Mouse (Mus musculus): Measurements from ENCODE around the gene Ccdc88c. TPM values are rescaled to one million over a fixed set of nuclear protein-coding genes. Genes with fewer than 3 reads are reported as not detected.

The Ccdc88c gene
- polyA plus RNA-seq, 1 experiment from 2014 or later: 13.3 TPM

DNA sequence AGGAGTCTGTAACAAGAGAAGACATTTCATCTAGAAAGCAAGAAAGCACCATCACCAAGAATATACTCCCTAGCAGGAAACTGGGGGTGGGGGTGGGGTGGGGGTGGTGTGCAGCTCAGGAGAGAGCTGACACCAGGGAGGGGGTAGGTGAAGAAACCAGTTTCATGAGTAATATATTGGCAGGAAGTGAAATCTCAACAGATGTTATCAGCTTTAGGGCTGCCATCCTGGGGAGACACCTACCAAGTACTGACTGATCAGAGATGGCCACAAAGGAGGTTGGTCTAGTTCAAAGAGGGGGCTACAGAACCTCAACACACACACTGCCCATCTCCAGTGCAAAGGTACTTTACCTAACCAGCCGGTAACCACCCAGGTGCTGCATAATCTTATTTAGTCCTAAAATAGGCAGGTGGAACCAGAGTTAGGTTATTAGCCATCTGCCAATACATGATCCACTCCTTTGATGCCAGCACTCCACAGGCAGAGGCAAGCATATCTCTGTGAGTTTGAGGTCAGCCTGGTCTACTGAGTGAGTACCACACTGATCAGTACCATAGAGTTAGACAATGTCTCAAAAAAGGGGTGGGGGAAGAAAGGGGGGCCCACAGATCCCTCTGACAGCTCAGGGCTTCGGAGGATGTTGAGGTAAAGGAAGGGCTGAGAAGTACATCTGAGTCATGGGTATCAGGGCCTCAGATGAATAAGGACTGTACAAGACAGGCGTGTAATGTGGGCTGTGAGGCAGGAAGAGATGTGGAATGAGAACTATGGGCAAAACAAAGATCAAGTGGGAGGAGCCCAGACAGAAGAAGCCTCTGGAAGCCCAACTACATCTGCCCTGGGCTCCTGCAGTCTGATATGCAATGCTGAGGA, 34.5 kb downstream of the Ccdc88c start:
- Histone ChIP-seq H3K27ac (no peak overlapping the region), H3K4me3 (replicated peaks; ENCODE audit: low read length) (no peak overlapping the region), H3K9ac (no peak overlapping the region), H3K27me3 (ENCODE audit: control insufficient read depth, insufficient read depth, low read length) (no peaks in the 10 kb centered on the region), H3K4me2 (replicated peaks) (no peak overlapping the region), H3K36me3 (replicated peaks; ENCODE audit: control insufficient read depth, insufficient read depth) (no peaks in the 10 kb centered on the region), H3K4me1 (replicated peaks; ENCODE audit: control insufficient read depth, insufficient read depth, low read length) (peaks cover 47% of the 10 kb centered on the region), H3K9me3 (ENCODE audit: control insufficient read depth, low read length) (no peaks in the 10 kb centered on the region)
- 77% methylated on average over 3 of the region's 3 CpGs for WGBS
- DNase-seq (ENCODE audit: low spot score): no peak
- ATAC-seq (ENCODE audit: low FRiP score): no peak

DNA sequence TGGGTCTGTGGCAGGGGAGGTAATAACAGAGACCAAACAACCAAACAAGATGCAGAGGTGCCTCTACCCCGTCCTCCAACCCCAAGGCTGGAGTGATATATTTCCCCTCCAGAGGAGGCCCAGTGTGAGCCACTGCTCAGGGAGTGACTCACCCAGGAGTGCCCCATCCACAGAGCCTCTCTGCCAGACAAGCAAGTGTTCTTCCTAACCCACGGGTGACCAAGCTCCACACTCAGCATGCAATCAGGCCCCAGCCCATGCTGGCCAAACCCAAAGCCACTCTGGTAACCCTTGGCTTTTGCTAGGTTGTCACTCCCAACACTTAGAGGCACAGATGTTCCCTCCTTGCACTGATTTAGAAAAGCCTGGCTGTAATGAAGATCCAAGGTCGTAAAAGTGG, 35.7 kb downstream of the Ccdc88c start:
- Histone ChIP-seq H3K4me3 (replicated peaks; ENCODE audit: low read length) (no peak overlapping the region), H3K36me3 (replicated peaks; ENCODE audit: control insufficient read depth, insufficient read depth) (no peaks in the 10 kb centered on the region), H3K4me1 (replicated peaks; ENCODE audit: control insufficient read depth, insufficient read depth, low read length) (peaks cover 54% of the 10 kb centered on the region), H3K27me3 (ENCODE audit: control insufficient read depth, insufficient read depth, low read length) (no peaks in the 10 kb centered on the region), H3K9ac (no peak overlapping the region), H3K4me2 (replicated peaks) (no peak overlapping the region), H3K9me3 (ENCODE audit: control insufficient read depth, low read length) (no peaks in the 10 kb centered on the region), H3K27ac (no peak overlapping the region)
- ATAC-seq (ENCODE audit: low FRiP score) (no peak), DNase-seq (ENCODE audit: low spot score) (no peak)
- 77% methylated on average over 3 of the region's 3 CpGs for WGBS

DNA sequence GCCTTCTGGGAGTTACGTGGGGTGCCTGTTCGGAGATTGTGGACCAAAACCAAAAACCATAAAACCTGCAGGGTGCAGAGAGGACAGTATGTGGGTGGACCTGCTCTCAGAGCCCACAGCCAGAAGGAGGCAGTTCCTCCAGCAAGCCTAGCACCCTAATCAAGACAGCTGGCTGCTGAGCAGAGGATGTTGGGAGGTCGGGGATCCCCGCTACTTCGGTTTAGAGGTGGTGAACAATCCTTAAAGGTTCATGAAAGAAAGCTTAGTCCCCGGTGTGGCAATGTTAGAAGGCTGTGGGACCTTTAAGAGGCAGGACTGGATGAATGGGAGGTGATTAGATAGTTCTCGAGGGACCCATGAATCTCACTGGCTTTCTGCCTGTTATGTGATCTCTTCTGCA, 36.4 kb downstream of the Ccdc88c start:
- Histone ChIP-seq H3K4me1 (replicated peaks; ENCODE audit: control insufficient read depth, insufficient read depth, low read length) (peaks cover 52% of the 10 kb centered on the region), H3K9ac (no peak overlapping the region), H3K9me3 (ENCODE audit: control insufficient read depth, low read length) (no peaks in the 10 kb centered on the region), H3K36me3 (replicated peaks; ENCODE audit: control insufficient read depth, insufficient read depth) (no peaks in the 10 kb centered on the region), H3K27me3 (ENCODE audit: control insufficient read depth, insufficient read depth, low read length) (no peaks in the 10 kb centered on the region), H3K27ac (no peak overlapping the region), H3K4me2 (replicated peaks) (no peak overlapping the region), H3K4me3 (replicated peaks; ENCODE audit: low read length) (no peak overlapping the region)
- DNase-seq (ENCODE audit: low spot score) (no peak), ATAC-seq (ENCODE audit: low FRiP score) (no peak)
- WGBS: 85% methylated on average over 7 of the region's 7 CpGs

DNA sequence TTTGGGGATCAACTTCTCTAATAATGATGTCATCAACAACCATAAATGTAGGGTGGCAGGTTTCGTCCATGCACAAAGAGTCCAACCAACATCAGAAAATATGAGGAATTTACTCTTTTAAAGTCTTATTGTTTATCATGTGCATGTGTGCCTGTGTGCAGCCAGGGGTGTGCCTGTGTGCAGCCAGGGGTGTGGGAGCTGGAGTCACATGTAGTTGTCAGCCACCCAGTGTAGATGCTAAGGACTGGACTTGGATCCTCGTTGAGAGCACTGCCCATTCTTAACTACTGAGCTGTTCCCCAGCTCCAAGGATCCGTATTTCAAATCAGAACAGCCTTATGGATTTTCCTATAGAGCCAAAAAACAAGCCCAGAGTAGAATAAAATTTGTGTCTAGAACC, 37.7 kb downstream of the Ccdc88c start:
- Histone ChIP-seq H3K9ac (no peak overlapping the region), H3K4me1 (replicated peaks; ENCODE audit: control insufficient read depth, insufficient read depth, low read length) (peaks cover 50% of the 10 kb centered on the region), H3K4me2 (replicated peaks) (no peak overlapping the region), H3K27me3 (ENCODE audit: control insufficient read depth, insufficient read depth, low read length) (no peaks in the 10 kb centered on the region), H3K4me3 (replicated peaks; ENCODE audit: low read length) (no peak overlapping the region), H3K9me3 (ENCODE audit: control insufficient read depth, low read length) (no peaks in the 10 kb centered on the region), H3K27ac (no peak overlapping the region), H3K36me3 (replicated peaks; ENCODE audit: control insufficient read depth, insufficient read depth) (no peaks in the 10 kb centered on the region)
- ATAC-seq (ENCODE audit: low FRiP score): no peak
- DNase-seq (ENCODE audit: low spot score): no peak
- 87% methylated on average over 3 of the region's 3 CpGs for WGBS

DNA sequence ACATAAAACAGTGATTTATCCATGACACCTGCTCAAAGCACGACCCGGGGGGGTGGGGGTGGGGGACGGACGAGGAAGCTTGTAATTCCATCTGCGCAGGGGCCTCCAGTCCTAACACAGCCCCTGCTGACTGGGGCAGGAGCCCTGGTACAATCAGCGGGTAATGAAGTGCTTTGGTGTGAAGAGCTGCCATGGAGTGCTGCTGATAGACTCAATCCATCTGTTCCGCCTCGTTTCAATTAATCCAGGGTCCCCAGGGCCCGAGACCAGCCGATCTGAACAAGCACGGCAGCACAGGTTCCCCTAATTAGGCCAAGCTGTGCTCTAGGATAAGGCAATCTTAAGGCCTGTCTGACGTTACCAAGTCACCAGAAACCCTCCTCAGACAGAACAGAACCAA, 38.6 kb downstream of the Ccdc88c start:
- DNase-seq (ENCODE audit: low spot score) (peak; percentile 69), ATAC-seq (ENCODE audit: low FRiP score) (peak; percentile 67)
- peak overlapping the region; percentile 20 for H3K27ac ChIP-seq
- H3K9me3 ChIP-seq (ENCODE audit: control insufficient read depth, low read length): no peaks in the 10 kb centered on the region
- 14% methylated on average over 12 of the region's 12 CpGs for WGBS
- no peak overlapping the region for H3K9ac ChIP-seq
- no peaks in the 10 kb centered on the region for H3K36me3 ChIP-seq (replicated peaks; ENCODE audit: control insufficient read depth, insufficient read depth)
- H3K27me3 ChIP-seq (ENCODE audit: control insufficient read depth, insufficient read depth, low read length): no peaks in the 10 kb centered on the region
- peaks cover 42% of the 10 kb centered on the region for H3K4me1 ChIP-seq (replicated peaks; ENCODE audit: control insufficient read depth, insufficient read depth, low read length)
- no peak overlapping the region for H3K4me3 ChIP-seq (replicated peaks; ENCODE audit: low read length)
- H3K4me2 ChIP-seq (replicated peaks): no peak overlapping the region

DNA sequence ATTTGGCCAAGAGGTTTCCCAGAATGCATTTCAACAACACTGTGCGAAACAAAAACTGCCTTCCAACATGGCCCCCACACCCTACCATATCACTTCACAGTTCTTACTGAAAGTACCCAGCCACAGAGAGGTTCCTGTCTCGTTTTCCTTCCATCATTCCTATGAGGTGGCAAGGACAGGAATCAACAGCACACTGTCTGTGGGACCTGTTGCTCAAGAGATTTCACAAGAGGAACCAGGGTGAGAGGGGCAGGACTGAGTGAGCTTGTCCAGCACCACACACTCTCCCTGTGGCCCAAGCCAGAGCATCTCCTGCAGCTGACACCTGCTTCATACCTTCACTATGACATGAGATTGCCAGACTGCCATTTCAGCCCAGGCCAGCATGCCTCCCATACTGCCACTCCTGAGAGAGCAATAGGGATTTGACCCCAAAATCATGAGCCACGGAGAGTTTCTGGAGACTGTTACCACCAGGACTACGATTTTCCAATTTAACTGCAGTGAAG, 39.0 kb downstream of the Ccdc88c start:
- Histone ChIP-seq H3K27ac (peak overlapping the region; percentile 20; the same call in 1 of the 2 replicates), H3K9me3 (ENCODE audit: control insufficient read depth, low read length) (no peaks in the 10 kb centered on the region), H3K27me3 (ENCODE audit: control insufficient read depth, insufficient read depth, low read length) (no peaks in the 10 kb centered on the region), H3K4me2 (replicated peaks) (no peak overlapping the region), H3K4me3 (replicated peaks; ENCODE audit: low read length) (no peak overlapping the region), H3K9ac (no peak overlapping the region), H3K4me1 (replicated peaks; ENCODE audit: control insufficient read depth, insufficient read depth, low read length) (peaks cover 42% of the 10 kb centered on the region), H3K36me3 (replicated peaks; ENCODE audit: control insufficient read depth, insufficient read depth) (no peaks in the 10 kb centered on the region)
- DNase-seq (ENCODE audit: low spot score): no peak
- 47% methylated on average over 4 of the region's 4 CpGs for WGBS
- no peak for ATAC-seq (ENCODE audit: low FRiP score)

DNA sequence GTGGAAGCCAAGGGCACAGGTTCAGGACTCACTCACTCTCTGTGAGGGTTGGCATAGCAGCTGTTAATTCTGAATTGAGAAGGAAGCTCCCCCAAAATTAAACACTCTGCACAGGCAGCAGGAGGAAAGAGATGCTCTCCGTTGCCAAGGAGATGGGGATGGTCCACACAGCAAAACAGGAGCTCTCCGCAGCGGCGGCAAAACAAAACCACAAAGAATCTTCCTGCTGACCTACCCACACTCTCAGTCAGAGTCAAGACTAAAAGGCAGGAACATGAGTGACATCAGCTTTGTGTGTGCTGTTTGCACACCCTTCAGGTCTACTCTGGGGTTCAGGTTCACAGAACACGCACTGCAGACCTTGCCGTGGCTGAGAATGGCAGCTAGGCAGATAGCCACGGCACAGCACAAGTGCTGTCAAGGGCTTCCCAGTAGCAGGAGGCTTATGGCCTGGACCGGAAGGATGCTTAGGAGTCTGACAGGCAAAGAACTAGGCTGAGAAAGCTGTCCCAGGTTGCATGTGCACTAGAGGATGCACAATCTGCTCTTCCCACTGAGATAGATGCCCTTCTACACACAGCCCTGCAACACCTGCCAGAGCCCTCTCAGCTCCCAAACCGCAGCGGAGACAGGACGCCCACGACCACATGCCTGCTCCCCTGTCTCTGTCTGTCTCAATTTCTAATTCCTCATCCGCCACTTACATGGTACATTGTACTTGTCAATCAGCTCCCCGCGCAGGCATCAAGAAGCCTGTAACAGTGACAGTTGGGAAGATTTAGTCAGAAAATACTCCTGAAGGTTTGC, 40.3 kb downstream of the Ccdc88c start:
- Histone ChIP-seq H3K4me2 (replicated peaks) (peak overlapping the region; percentile 0; the same call in 1 of the 2 replicates), H3K27me3 (ENCODE audit: control insufficient read depth, insufficient read depth, low read length) (no peaks in the 10 kb centered on the region), H3K9ac (peak overlapping the region; percentile 32; the same call in 1 of the 2 replicates), H3K4me1 (replicated peaks; ENCODE audit: control insufficient read depth, insufficient read depth, low read length) (peaks cover 45% of the 10 kb centered on the region), H3K4me3 (replicated peaks; ENCODE audit: low read length) (no peak overlapping the region), H3K27ac (peak overlapping the region; percentile 48; the same call in 1 of the 2 replicates), H3K9me3 (ENCODE audit: control insufficient read depth, low read length) (no peaks in the 10 kb centered on the region), H3K36me3 (replicated peaks; ENCODE audit: control insufficient read depth, insufficient read depth) (no peaks in the 10 kb centered on the region)
- WGBS: 37% methylated on average over 15 of the region's 15 CpGs
- DNase-seq (ENCODE audit: low spot score) (no peak), ATAC-seq (ENCODE audit: low FRiP score) (no peak)

DNA sequence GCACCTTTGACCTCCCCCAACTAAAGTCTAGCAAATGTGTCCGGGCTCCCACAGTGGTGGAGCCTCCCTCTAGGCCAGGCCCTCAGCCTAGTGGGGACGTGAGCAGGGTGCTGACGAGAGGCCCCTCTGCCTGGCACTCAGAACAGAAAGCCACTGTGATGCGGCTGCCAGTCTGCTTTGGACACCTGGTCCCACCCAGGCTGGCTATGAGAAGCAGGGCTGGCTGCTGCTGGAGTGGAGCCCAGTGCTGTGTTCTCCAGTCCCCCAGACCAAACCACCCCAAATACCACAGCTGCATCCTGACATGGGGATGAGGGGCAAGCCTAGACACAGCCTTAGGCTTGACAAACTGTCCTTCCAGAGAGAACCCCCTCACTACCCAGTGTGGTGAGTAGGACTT, 42.4 kb downstream of the Ccdc88c start:
- Histone ChIP-seq H3K27ac (no peak overlapping the region), H3K36me3 (replicated peaks; ENCODE audit: control insufficient read depth, insufficient read depth) (no peaks in the 10 kb centered on the region), H3K27me3 (ENCODE audit: control insufficient read depth, insufficient read depth, low read length) (no peaks in the 10 kb centered on the region), H3K4me1 (replicated peaks; ENCODE audit: control insufficient read depth, insufficient read depth, low read length) (peaks cover 55% of the 10 kb centered on the region), H3K9ac (no peak overlapping the region), H3K4me2 (replicated peaks) (no peak overlapping the region), H3K9me3 (ENCODE audit: control insufficient read depth, low read length) (no peaks in the 10 kb centered on the region), H3K4me3 (replicated peaks; ENCODE audit: low read length) (no peak overlapping the region)
- WGBS: 63% methylated on average over 4 of the region's 4 CpGs
- DNase-seq (ENCODE audit: low spot score) (no peak), ATAC-seq (ENCODE audit: low FRiP score) (peak; percentile 47; the same call in 1 of the 2 replicates)

DNA sequence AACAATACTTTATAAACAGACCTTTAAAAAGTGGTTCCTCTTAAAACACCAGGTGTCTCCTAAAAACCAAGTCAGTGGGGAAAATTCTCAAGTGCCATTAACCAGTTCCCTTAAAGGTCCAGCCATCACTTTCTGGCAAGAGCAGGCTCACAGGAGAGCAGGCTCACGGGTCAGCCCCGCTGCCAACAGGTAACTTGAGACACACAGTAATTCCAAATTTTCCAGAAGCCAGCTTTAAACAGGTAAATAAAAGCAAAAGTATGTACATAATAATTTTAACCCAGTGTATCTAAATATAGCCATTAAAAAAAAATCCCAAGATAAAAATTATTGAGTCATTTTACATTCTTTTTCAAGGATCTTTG, 43.1 kb downstream of the Ccdc88c start:
- Histone ChIP-seq H3K27me3 (ENCODE audit: control insufficient read depth, insufficient read depth, low read length) (no peaks in the 10 kb centered on the region), H3K36me3 (replicated peaks; ENCODE audit: control insufficient read depth, insufficient read depth) (no peaks in the 10 kb centered on the region), H3K9me3 (ENCODE audit: control insufficient read depth, low read length) (no peaks in the 10 kb centered on the region), H3K9ac (no peak overlapping the region), H3K4me1 (replicated peaks; ENCODE audit: control insufficient read depth, insufficient read depth, low read length) (peaks cover 53% of the 10 kb centered on the region), H3K27ac (no peak overlapping the region), H3K4me2 (replicated peaks) (no peak overlapping the region), H3K4me3 (replicated peaks; ENCODE audit: low read length) (no peak overlapping the region)
- no peak for DNase-seq (ENCODE audit: low spot score)
- WGBS: 91% methylated on average over 2 of the region's 2 CpGs
- no peak for ATAC-seq (ENCODE audit: low FRiP score)
